Mouse (Mus musculus) fat pad, adult 2 months (tissue): ENCODE measurements around the gene Atp2b4.

Source experiments
- DNase-seq: peaks from one replicate; pipeline ENCODE4 v3.0.0-alpha.2; 2011; ENCODE audit warnings: low read depth, low spot score; ENCODE audit errors: extremely low read depth

Gene Atp2b4

DNA sequence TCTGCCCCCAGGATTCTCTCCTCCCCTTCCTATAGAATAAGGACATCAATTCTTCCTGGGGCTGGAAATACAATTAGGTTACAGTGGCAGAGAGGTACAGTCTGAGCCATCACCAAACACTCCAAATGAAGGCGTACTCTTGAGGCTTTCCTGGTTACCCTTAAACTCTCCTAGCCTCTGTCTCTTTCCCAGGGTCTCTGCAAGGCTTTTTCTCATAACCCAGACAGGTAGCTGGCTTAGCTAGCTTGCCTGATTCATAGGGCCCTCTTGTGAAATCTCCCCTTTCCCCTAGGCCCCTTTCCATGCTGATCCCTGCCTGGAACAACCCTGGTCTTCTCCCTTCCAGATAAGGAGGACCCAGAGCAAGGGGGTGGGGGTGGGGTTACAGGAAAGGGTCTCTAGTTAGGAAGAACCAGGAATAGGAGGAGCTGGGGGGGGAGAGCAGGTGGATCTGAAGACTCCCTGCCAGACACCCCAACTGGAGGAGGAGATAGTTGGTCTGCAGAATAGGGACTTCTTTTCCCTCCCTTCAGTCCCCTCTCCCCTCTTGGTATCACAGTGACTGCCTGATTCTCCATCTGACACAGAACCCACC, 1.9 kb downstream of the Atp2b4 start:
- DNase-seq = no peak

DNA sequence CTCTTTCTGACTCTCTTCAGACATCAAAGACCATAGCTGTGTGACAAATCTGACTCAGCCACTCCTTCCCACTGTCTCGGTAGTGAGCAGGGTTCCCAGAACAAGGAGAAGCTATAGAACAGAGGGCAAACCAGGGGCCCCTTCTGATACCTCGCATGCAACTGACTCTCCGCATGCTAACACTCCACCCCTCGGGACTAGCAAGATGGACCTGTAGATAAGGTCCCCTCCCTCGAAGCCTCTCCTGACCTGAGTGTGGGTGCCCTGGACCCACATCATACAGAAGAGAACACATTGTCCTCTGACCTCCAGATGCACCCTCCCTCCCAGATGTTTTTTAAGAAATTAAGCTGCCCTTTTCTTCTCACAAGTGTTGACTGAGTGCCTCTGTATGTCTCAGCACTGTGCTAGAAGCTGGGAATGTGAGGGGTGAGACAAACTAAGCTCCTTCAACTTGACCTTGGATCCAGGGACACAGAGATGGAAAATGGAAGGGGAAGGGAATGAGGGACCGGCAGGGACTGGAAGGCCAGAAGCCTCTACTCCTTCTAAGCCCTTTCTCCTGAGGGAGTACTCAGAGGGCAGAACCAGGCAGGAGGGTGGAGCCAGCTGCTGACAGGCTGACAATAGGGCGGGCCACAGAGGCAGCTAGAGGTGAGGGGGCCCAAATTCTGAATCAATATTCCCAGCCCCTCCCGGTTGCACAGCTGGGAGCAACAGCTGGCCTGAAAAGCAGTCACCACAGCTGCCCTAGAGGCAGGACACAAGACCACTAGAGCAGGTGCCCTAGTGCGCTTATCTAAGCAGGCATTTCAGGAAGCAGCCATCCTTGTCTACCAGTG, 2.6 kb downstream of the Atp2b4 start:
- DNase-seq = no peak

DNA sequence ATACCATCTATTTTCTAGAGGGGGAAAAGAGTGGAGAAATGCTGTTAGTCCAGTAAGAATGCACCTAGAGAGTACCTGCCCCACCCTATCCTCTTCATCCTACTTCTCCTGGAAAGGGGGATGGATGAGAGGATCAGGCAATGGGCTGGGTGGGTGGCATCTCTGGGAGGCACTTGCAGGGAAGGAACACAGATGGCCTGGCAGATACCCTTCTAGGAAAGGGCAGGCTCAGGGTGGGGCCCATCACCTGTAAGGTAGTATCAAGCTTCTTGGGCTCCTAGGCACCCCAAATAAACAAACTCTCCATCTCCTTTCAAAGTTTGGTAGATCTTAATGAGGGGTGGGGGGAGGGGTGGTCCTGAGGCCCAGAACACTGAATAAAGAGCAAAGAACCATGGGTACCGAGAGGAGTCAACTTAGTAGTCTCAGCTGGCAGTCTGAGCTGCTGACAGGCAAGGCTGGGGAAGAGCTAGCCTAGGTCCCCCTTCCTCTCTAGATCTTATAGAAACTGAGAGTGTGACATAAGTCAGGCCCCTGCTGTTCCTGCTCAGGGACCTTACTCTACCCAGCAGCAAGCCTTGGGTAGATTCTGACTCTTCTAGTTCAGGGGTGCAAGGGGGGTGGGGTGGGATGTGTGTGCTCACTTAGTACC, 3.4 kb downstream of the Atp2b4 start:
- no peak for DNase-seq

DNA sequence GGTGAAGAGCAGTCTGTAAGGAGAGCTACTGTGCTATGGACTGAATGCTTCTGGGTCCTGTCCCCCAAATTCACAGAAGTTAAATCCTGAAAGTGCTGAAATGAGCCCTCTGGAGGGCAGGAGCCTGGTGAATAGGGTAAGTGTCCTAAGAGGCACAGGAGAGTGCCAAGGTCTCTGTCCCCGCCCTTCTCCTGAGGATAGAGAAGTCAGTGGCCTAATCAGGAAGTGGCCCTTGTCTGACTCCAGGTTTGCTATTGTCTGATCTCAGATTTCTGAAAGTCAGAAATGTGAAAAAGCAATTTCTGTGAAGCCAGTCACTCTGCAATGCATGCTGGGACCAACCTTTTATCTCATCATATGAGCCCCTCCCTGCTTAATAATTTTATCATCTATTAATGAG, 7.2 kb downstream of the Atp2b4 start:
- DNase-seq = no peak

DNA sequence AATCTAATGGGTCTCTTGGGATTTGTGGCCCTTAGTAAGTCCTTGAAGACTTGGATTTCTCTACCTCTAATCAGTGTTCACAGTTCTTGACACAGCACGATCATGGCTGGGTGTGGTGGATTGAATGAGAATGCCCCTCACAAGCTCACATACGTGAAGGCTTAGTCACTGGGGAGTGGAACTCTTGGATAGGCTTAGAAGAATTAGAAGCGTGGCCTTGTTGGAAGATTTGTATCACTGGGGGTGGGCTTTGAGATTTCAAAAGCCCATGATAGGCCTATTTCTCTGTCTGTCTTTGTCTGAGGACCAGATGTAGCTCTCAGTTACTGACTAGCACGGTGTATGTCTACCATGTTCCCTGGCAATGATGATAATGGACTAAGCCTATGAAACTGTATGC, 10.8 kb downstream of the Atp2b4 start:
- no peak for DNase-seq

DNA sequence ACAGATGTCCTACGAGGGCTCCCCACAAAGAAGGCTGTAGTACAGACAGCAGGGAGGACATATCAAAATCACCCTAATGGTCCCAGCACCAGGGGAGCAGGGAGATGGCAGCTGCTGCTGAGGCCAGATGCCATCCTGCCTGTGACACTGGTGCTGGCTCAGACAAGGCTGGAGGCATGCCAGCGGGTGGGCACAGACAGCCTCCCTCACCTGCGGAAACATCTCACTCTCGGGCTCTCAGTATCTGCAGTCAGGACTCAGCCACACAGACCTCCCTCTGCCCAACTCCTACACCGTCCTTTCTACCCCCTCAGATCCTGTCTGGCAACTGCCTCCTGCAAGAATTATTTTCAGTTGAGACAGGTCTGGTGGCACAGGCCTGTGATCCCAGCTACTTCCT, 12.0 kb downstream of the Atp2b4 start:
- DNase-seq = no peak

DNA sequence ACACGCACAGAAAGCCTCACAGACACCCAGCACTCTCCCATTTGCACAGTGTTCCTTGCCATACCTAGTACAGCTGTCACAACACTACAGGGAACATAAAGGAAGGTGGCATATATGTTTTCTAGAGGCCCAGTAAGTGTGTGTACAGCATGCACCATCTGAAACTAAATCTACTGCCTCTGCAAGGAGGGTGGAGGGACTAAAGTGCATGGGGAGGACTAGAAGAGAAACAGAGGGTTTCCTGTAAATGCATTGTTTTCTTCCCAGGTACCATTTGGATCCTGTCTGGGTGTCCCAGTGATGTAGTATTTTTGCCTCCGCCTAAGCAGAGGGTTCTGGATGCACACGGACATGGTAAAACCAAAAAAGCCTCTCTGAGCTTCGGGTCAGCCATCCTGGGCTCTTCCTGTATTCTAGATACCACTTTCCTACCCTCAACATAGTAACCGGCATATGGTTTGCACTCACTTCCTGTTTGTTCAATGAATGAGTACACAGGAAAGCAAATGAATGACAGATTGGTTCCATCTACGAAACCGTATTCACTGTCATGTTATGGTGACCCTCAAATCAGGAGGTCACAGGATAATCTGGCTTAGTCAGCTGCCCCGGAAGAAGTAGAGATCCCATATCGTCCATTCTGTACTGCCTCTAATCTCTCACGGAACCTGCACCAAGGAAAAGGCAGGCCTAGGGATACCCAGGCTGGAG, 13.2 kb downstream of the Atp2b4 start:
- no peak for DNase-seq

DNA sequence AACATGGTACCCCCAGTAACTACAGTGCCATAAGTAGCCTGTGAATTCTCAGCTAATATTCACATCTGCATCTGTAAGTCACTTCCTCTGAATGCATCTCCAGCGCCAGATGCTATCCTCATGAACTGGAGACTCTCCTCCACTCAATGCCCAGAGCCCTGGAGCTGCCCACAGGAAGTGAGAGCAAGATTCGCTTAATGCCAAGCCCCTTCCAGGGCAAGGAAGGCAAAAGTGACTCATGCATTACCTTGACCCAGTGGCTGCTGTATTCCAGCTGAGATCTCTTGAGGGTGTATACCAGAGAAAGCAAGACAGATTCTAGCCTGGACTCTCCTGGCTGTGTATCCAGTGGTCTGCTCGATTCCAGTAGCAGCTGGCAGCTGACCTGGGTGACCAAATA, 16.2 kb downstream of the Atp2b4 start:
- DNase-seq = no peak

DNA sequence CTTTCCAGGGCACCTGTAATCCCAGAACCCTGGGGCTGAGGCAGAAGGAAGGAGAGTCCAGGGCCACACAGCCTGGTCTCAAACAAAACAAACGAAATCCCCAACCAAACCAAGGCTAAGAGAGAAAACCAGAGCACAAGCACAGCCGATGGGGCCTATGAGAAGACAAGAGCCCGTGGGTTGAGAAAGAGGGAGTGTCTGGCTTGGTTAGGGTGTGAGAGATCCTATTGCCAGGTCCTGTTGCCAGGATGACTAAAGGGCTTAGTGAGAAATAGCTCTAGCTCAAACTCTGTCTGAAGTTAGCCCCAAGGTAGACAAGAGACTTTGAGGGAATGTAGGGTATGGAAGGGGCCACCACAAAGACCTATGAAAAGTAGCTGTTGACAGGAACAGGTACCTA, 19.3 kb downstream of the Atp2b4 start:
- DNase-seq = no peak

DNA sequence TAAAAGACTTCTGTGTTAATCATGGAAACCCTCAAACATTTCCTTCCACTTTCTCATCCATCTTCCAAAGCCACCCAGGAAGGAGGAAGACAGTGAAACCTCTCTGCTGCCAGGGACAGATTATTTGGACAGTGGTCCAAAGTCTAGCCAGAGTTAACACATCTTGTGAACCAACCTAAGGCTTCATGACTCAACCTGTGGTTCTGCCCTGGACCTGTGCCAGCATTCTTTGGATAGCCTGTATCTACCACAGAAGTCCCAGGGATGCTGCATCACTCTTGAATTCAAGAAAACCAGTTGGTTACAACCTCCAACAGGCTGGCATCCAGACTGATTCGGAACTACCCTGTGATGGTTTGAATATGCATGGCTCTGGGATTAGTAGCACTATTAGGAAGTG, 21.8 kb downstream of the Atp2b4 start:
- no peak for DNase-seq

DNA sequence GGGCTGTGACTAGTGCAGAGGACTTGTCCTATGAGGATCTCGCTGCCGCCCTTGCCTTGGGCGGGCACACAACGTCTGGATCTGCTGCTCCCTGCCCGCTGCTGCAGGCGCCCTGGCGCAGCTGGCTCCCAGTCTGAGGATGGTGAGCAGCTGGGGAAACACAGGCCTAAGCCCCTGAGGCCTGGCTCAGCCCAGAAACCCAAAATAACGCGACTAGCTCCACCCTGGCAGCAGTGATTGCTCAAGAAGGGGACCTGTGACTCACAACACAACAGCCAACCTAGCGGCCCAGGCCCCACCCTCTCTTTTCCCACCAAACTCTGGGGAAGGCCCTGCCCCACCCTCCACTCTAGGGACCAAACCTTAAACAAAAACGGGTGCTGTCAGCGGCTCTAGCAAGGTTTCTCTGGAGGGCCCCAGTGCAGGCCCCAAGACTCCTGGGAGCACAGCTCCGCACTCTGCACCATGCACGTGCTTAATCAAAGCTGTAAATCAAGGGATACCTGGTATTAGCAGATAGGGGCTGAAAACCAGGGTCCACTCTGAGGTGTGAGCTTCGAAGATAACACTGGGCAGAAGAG, 23.1 kb downstream of the Atp2b4 start:
- DNase-seq = no peak

DNA sequence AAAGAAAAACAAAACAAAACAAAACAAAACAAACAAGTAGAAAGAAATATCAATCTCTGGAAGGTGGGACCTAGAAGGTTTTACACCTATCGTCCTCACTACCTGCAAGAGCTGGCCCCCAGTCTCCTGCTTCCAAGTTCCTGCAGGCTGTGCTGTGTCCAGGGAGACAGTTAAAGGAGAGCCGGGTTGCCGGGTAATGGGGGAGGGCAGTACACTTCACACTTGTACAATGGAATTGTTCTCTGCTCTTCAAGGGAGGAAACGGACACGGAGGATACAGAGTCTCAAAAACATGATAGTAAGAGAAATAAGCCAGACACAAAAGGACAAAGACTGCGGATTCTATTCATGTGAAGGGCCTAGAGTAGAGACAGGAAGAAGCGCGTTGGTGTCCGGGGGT, 28.3 kb downstream of the Atp2b4 start:
- DNase-seq = no peak

DNA sequence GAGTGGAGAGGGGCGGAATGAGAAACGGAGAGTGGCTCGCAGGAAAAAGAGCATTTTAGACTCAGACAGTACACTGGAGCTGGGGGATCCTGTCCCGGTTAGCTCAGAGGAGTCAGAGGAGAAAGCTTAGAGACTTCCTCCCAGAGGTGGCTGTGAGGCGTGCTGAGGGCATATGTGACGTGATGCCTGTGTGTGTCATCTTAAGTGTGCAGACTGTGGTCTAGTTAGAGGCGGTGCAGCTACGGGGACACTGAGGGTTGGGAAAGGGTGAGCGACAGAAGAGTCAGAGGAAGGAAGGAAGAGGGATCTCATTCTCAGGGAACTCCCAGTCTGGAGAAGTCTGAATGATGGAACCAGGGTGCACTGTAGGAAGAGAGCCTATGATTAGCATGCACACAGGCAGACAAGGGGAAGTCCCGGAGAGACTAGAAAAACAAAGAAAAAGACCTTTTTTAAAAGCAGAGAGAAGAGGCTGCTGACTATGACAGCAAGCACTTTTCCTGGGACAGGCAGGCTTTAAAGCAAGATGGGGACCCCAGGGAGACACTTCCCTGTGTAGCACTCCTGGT, 28.9 kb downstream of the Atp2b4 start:
- DNase-seq = no peak

DNA sequence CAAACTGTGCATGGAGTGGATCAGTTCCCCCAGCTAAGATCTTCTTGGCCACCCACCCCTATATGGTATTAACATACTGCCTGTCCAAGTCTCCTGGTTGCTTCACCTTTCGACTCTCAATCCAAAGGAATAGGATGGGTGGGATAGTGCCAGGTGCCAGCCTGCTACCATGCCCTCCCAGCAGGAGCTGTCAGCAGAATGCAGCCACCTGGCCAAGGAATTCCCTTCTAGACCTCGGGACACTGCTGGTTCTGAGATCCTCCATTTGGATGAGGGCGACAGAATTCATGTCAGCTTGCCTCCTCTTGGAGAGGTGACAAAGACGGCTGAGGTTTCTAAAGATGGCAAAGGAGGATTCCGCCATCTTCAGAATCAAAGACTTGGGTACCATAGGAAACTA, 32.8 kb downstream of the Atp2b4 start:
- DNase-seq = no peak

DNA sequence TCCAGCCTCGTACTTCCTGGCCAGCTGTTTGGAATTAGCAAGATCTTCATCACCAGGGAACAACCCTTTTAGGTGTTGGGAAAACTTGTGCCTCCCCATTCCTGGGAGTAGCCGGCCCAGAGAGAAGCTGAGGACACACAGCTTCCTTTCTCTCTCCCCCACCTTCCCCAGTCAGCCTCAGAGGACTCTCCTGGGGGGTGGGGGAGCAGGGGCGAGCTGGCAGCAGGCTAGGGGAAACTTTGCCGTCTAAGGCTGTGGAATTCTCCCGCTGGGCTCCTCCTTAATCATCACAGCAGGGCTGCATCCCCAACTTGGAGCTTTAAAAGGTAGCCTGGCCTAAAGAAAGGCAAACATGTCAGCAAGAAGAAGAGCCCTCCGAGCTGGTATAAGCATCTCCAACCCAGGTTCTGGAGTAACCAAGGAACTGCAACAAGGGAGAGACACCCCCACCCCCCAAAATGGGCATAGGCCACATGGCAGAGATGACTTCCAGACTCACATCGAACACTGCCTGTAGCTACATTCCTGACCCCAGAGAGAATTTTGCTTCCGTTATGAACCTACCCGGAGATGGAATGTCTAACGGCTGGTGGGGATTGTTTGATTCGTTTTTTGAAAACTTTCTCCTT, 33.8 kb downstream of the Atp2b4 start:
- no peak for DNase-seq

DNA sequence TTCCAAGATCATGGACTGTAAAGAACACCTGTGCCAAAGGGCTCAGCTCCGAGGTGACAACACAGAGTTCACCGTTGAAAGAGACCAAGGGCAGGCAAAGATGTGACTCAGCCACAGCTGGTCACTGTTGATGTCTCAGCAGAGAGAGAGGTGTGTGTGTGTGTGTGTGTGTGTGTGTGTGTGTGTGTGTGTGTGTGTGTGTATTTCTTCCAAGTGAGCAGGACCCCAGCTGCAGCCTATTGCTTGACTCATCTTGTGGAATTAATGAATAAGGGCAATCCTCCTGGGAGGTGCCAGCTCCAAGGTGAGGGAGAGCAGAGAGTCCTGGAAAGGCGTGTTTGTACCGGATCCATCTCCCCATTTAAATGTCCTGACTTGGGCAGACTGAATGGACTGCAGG, 35.5 kb downstream of the Atp2b4 start:
- DNase-seq = no peak

DNA sequence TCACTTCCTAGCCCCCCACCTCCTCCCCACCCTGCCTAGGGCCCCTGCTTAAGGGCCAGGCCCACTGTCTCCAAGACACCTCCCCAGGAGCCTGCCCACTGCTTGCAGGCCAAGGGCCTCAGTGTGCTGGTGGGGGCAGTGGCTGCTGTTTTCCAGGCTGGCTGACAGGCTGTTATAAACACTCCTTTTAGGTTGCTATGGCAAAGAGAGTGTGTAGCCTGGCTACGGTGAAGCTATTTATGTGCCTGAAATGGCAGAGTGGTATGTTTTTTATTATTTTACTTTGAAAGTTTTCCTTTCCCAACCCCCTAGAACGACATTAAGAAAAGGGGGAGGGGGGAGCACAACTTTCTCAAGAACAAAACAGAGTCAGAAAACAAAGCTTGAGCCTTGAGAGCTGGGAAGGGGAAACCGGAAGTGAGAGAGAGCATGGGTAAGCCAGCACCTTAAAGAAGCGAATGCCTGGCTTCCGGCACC, 37.9 kb downstream of the Atp2b4 start:
- no peak for DNase-seq

DNA sequence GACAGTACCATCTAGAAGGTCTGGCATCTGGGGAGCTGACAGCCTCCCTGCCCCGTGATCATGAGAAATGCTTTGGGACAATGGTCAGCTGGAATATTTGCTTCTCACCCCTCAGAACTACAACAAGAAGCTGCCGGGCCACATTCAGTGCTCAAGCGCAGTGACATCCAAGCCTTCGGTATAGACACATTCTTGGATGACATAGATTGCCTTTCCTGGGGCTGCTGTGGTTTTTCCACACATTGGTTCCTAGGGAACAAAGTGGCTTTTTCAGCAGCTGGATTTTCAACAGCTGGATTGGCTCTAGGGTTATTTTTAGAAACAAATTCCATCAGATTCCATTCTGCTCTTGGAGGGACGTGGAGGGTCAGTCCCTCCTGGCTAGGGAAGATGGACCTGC, 39.6 kb downstream of the Atp2b4 start:
- no peak for DNase-seq

DNA sequence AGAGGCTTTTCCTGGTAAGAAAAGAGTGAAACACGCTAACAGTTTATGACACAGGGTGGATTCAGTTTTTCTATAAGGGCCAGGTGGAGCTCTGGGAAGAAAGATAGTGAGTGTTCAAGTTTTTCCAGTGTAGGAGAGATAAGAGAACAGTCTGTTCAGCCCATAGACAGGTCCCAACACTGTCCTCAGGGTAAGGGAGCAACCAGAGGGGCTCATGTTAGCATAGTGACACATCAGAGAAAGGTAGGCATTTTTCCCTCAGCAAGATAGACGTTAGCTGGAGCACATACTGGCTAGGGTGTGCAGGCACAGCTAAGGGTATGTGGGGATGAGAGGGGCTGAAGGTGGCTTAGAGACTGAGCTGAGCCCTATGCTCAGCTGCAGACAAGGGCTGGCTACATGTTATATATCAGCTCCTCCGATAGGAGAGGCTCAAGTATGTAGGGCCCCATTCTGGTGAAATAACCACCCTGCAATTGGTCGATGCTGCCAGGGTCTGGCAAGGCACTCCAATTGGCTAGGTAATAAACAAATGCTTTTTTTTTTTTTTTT, 46.4 kb downstream of the Atp2b4 start:
- DNase-seq = no peak

DNA sequence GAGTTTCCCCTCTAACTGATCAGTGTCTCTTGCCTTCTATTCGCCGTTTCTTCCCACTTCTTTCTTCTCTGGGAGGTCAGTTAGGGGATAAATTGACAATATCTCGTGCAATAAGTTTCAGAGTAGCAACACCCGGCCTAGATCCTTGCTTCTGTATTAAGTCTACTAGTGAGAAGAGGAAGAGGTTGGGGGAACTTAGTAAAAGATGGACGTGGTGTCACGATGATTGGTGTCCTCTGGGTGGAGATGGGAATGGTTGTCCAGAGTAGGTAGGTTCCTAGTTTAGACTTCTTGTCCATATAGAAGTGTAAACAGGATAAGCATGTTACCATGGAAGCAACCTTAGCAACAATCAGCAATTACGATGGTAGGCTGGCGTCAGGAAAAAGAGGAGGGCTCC, 47.5 kb downstream of the Atp2b4 start:
- no peak for DNase-seq
